Mouse (Mus musculus) lung, embryonic 15.5 days (tissue): ENCODE results near the gene Gm7030. TPM values are rescaled to one million over a fixed set of nuclear protein-coding genes. Genes with fewer than 3 reads are reported as not detected.
"Not testable (repeated sequence)": the region's sequence is repeated elsewhere in the genome, so short reads cannot be mapped to it uniquely, and the experiment has no call there.

Source experiments
- ATAC-seq: fragments of 200-750 bp; cut with Nextera tagmentation; 2 replicates; pipeline ENCODE4 v1.8.0; 2017; ENCODE audit warnings: moderate number of reproducible peaks, borderline replicate concordance; ENCODE audit not compliant: low FRiP score, low TSS enrichment; ENCODE audit errors: extremely low read depth
- H3K27ac ChIP-seq: fragments of 300-500 bp; sonication (generic); 2 replicates; pipeline ENCODE4 v1.5.1; 2015; ENCODE audit warnings: moderate library complexity, mild to moderate bottlenecking, inconsistent platforms
- H3K27me3 ChIP-seq: fragments of 300-500 bp; sonication (generic); 2 replicates; pipeline ENCODE4 v1.6.1; 2015; ENCODE audit warnings: inconsistent platforms
- H3K36me3 ChIP-seq: fragments of 300-500 bp; sonication (generic); 2 replicates; pipeline ENCODE4 v1.6.1; 2015; ENCODE audit warnings: inconsistent platforms
- H3K4me1 ChIP-seq: fragments of 300-500 bp; sonication (generic); 2 replicates; pipeline ENCODE4 v1.6.1; 2015; ENCODE audit warnings: inconsistent platforms
- H3K4me2 ChIP-seq: fragments of 300-500 bp; sonication (generic); 2 replicates; pipeline ENCODE4 v1.6.1; 2015; ENCODE audit warnings: inconsistent platforms, mild to moderate bottlenecking, moderate library complexity
- H3K4me3 ChIP-seq: fragments of 300-500 bp; sonication (generic); 2 replicates; pipeline ENCODE4 v1.5.1; 2015; ENCODE audit warnings: mild to moderate bottlenecking, inconsistent platforms
- H3K9ac ChIP-seq: fragments of 300-500 bp; sonication (generic); 2 replicates; pipeline ENCODE4 v1.6.1; 2015; ENCODE audit warnings: inconsistent platforms
- H3K9me3 ChIP-seq: fragments of 300-500 bp; sonication (generic); 2 replicates; pipeline ENCODE4 v1.6.1; 2016; ENCODE audit warnings: inconsistent platforms
- WGBS: fragments of 180-500 bp; shearing (Covaris S2); methylation state at CpG from one replicate; pipeline ENCODE4 v1.1.7; 2015; 5-methylcytosine and 5-hydroxymethylcytosine counted together
- polyA plus RNA-seq: library from polyadenylated mRNA; unstranded; fragments of >200 nt; fragmentation: Nextera tagmentation; extraction: Ambion mirVana; gene quantifications from 2 replicates; pipeline ENCODE4 v1.2.1, GENCODE M21; 2015

Gene Gm7030
- polyA plus RNA-seq, 1 experiment from 2014 or later: 0.19 TPM

GRCm38 (mm10) chr17:36092520-36092919 lies 36.7 kb downstream of the Gm7030 start:
- H3K4me2 ChIP-seq, H3K9ac ChIP-seq, H3K27me3 ChIP-seq, H3K4me1 ChIP-seq, H3K9me3 ChIP-seq, H3K36me3 ChIP-seq, H3K4me3 ChIP-seq, H3K27ac ChIP-seq, ATAC-seq: not testable (repeated sequence)

- WGBS: no CpG with 5 or more reads among the region's 2 CpGs
- H3K27ac ChIP-seq, H3K36me3 ChIP-seq, H3K27me3 ChIP-seq, H3K4me2 ChIP-seq, H3K4me1 ChIP-seq, H3K4me3 ChIP-seq, ATAC-seq, H3K9me3 ChIP-seq, H3K9ac ChIP-seq: not testable (repeated sequence)
Measured at GRCm38 (mm10) chr17:36091933-36092332, 37.3 kb downstream of the Gm7030 start.

- H3K4me3 ChIP-seq, H3K9me3 ChIP-seq, H3K4me2 ChIP-seq, H3K9ac ChIP-seq, H3K4me1 ChIP-seq, H3K27ac ChIP-seq, H3K36me3 ChIP-seq, ATAC-seq: not testable (repeated sequence)
- 36% methylated on average over 1 of the region's 1 CpGs for WGBS
- peaks cover 33% of the 10 kb centered on the region for H3K27me3 ChIP-seq
Measured at GRCm38 (mm10) chr17:36085976-36086375, 43.2 kb downstream of the Gm7030 start.

- Histone ChIP-seq H3K9ac (peak overlapping the region; percentile 17; the same call in 1 of the 2 replicates), H3K4me2 (peak overlapping the region; percentile 97), H3K9me3 (no peaks in the 10 kb centered on the region), H3K27ac (no peak overlapping the region), H3K36me3 (no peaks in the 10 kb centered on the region), H3K27me3 (peaks cover 33% of the 10 kb centered on the region), H3K4me3 (peak overlapping the region; percentile 53), H3K4me1 (0 out of 2 replicates have a peak, but pooled peaks cover 4% of the 10 kb centered on the region)
- under 1% methylated on average over 41 of the region's 42 CpGs for WGBS
- 0 out of 2 replicates have a peak, but pooled peaks have one; percentile 11 for ATAC-seq
Measured at GRCm38 (mm10) chr17:36083870-36084451, 45.3 kb downstream of the Gm7030 start.

GRCm38 (mm10) chr17:36083266-36083869 lies 45.9 kb downstream of the Gm7030 start:
- Histone ChIP-seq H3K4me1 (0 out of 2 replicates have a peak, but pooled peaks cover 4% of the 10 kb centered on the region), H3K4me3 (peak overlapping the region; percentile 53), H3K27ac (no peak overlapping the region), H3K27me3 (peaks cover 33% of the 10 kb centered on the region), H3K9me3 (no peaks in the 10 kb centered on the region), H3K36me3 (no peaks in the 10 kb centered on the region), H3K9ac (peak overlapping the region; percentile 17; the same call in 1 of the 2 replicates), H3K4me2 (peak overlapping the region; percentile 97)
- under 1% methylated on average over 46 of the region's 46 CpGs for WGBS
- peak; percentile 78; the same call in 1 of the 2 replicates for ATAC-seq

- not testable (repeated sequence) for H3K36me3 ChIP-seq, H3K4me1 ChIP-seq, H3K9me3 ChIP-seq, ATAC-seq, H3K27ac ChIP-seq, H3K9ac ChIP-seq
- Histone ChIP-seq H3K27me3 (peaks cover 33% of the 10 kb centered on the region), H3K4me2 (peak overlapping the region; percentile 97), H3K4me3 (peak overlapping the region; percentile 53)
- 22% methylated on average over 6 of the region's 6 CpGs for WGBS
Measured at GRCm38 (mm10) chr17:36082519-36083232, 46.5 kb downstream of the Gm7030 start.

- not testable (repeated sequence) for H3K4me1 ChIP-seq, H3K27ac ChIP-seq, H3K4me3 ChIP-seq, H3K4me2 ChIP-seq, ATAC-seq, H3K9ac ChIP-seq, H3K9me3 ChIP-seq, H3K36me3 ChIP-seq
- peaks cover 33% of the 10 kb centered on the region for H3K27me3 ChIP-seq
Measured at GRCm38 (mm10) chr17:36081901-36082300, 47.3 kb downstream of the Gm7030 start.

- Histone ChIP-seq H3K36me3 (no peaks in the 10 kb centered on the region), H3K4me3 (no peak overlapping the region), H3K27me3 (no peaks in the 10 kb centered on the region), H3K27ac (no peak overlapping the region), H3K4me2 (no peak overlapping the region), H3K9me3 (no peaks in the 10 kb centered on the region), H3K4me1 (no peaks in the 10 kb centered on the region), H3K9ac (no peak overlapping the region)
- ATAC-seq: 0 out of 2 replicates have a peak, but pooled peaks have one; percentile 19
- WGBS: 22% methylated on average over 2 of the region's 2 CpGs
Measured at GRCm38 (mm10) chr17:36060829-36061228, 68.4 kb downstream of the Gm7030 start.

Other genes starting within 250 kb of the Gm7030 start
- 42.0 and 42.1 TPM in 2 replicates for gene Dhx16, start 249.6 kb downstream of the Gm7030 start, polyA plus RNA-seq
- gene 2310061I04Rik, start 232.0 kb downstream of the Gm7030 start, polyA plus RNA-seq: 20.5 and 21.2 TPM in 2 replicates
- 58.3 and 63.6 TPM in 2 replicates for gene Atat1, start 219.3 kb downstream of the Gm7030 start, polyA plus RNA-seq
- 73.9 and 77.5 TPM in 2 replicates for gene Mrps18b, start 213.0 kb downstream of the Gm7030 start, polyA plus RNA-seq
- 35.9 and 38.2 TPM in 2 replicates for gene Ppp1r10, start 213.0 kb downstream of the Gm7030 start, polyA plus RNA-seq
- 71.6 and 87.8 TPM in 2 replicates for gene Abcf1, start 159.7 kb downstream of the Gm7030 start, polyA plus RNA-seq
- gene Gnl1, start 149.6 kb downstream of the Gm7030 start, polyA plus RNA-seq: 49.4 and 50.3 TPM in 2 replicates
- gene Prr3, start 149.2 kb downstream of the Gm7030 start, polyA plus RNA-seq: 29.3 and 32.4 TPM in 2 replicates
- gene H2-T24, start 108.9 kb downstream of the Gm7030 start, polyA plus RNA-seq: 2.2 and 3.2 TPM in 2 replicates
- gene H2-T23, start 96.6 kb downstream of the Gm7030 start, polyA plus RNA-seq: 6.1 and 8.4 TPM in 2 replicates
- gene H2-T22, start 86.7 kb downstream of the Gm7030 start, polyA plus RNA-seq: 16.1 and 18.4 TPM in 2 replicates
- gene Gm6034, start 86.5 kb downstream of the Gm7030 start, polyA plus RNA-seq: not detected in 2 replicates
- not detected in 2 replicates for gene Gm11127, start 71.1 kb downstream of the Gm7030 start, polyA plus RNA-seq
- not detected in 2 replicates for gene Gm19684, start 7.7 kb downstream of the Gm7030 start, polyA plus RNA-seq
- 35.2 and 39.5 TPM in 2 replicates for gene Gm8909, start 39.1 kb upstream of the Gm7030 start, polyA plus RNA-seq
- 0.59 and 0.71 TPM in 2 replicates for gene H2-T3, start 60.9 kb upstream of the Gm7030 start, polyA plus RNA-seq
- gene Rpp21, start 128.6 kb upstream of the Gm7030 start, polyA plus RNA-seq: 177 and 178 TPM in 2 replicates
- 15.1 and 15.8 TPM in 2 replicates for gene Trim39, start 142.8 kb upstream of the Gm7030 start, polyA plus RNA-seq
- gene H2-M10.2, start 157.1 kb upstream of the Gm7030 start, polyA plus RNA-seq: 0.17 and 0.19 TPM in 2 replicates
- gene H2-M10.1, start 196.7 kb upstream of the Gm7030 start, polyA plus RNA-seq: not detected in 2 replicates
- gene H2-M10.3, start 239.0 kb upstream of the Gm7030 start, polyA plus RNA-seq: not detected in 2 replicates